Mouse (Mus musculus) cerebellum, adult (tissue): ENCODE measurements around the gene Gtpbp3.
A peak's percentile ranks its signal among the peaks of the same experiment; 100 is the strongest.

Experiments used
- ATAC-seq: cut with Nextera tagmentation; 2 replicates; pipeline ENCODE4 v1.9.2; 2017; ENCODE audit warnings: mild to moderate bottlenecking, moderate library complexity, mixed read lengths; ENCODE audit not compliant: insufficient number of reproducible peaks, low FRiP score, low TSS enrichment

The Gtpbp3 gene

DNA sequence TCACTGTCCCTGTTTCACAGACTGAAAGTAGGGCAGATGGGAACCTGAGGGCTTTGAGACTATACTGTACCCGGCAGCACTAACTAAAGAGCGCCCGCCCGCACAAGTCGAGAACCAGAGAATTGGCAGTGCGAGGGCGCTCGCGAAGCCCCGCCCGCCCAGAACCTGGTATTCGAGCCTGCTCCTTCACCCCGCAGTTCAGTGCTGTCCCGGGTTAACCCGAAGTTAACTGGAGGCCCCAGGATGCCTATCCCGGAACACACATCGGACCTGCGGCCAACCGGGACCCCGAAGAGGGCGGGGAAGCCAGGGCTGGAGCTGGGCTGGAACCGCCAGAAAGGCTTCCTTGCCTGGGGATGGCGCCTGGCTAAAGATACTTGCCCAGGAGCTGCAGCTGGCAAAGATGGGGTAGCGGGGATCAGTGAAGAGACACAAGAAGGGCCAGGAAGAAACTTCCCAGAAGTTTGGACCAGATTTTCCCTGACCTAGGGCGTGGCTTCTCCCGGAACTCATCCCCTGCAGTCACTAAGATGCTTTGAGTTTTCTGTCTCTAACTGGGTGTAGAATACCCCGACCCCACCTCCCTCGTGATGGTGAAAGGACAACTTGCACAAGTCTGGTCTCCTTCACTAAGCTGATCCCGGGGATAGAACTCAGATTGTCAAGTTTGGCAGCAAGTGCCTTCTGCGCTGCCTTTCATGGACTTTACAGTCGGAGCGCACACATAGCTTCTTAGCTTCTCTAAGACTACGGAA is at the start of gene Gtpbp3:
Gtpbp3 (plus strand) TSS at position 413 of the 755 bp plus-strand sequence.
- ATAC-seq, result peak; percentile 8; the same call in 1 of the 2 replicates

DNA sequence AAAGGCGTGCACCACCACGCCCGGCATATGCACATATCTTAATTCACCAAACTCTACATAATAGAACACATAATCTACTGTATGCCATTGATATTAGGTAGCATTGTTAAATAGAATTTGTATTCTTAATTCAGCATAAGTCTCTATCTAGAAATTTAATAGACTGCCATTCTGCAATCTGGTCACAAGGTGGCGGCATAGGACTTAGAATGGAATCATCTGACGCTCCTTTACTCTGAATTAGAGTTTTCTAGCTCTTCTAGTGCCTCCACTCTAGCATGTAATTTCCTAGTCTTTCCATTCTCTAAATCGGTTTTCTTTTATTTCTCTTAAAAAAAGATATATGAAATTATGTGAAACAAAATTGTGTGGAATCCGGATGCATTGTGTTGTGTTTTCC is 46.5 kb upstream of the Gtpbp3 start:
- ATAC-seq, result no peak

DNA sequence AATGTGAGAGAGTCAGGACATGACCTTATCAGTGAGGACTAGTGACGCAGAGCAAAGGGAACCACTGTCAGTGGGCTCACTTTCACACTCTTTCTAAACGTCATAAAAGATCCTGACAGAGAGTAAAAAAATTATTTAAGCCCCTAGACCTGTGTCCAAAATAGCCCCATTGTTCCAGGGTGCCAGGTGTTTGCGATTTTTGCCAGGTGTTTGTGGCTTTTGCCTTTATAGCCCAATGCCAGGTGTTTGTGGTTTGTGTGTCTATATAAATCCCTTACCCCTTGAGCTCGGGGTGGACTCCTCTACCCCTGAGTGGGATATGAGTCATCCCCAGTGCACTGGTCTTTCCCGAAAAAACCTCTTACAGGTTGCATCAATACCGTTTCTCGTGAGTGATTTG is 42.8 kb upstream of the Gtpbp3 start:
- no peak for ATAC-seq

DNA sequence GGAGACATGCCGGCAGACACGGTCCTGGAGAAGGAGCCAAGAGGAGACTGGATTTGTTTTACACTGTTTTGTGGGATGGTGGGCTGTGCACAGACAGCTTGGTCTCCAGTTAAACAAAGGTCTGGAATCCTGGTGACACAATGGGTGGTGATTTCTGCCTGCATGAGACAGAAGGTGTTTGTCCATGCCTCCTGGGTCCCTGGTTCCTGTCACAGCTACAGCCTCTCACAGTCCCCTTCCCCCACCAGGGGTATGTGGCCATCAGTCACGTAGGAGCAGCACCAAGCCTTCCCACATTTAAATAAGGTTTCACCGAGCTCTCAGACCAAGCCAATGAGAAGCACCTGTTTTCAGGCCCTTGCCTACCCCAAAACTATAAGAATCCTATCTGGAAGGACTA is 36.6 kb upstream of the Gtpbp3 start:
- ATAC-seq, result no peak

DNA sequence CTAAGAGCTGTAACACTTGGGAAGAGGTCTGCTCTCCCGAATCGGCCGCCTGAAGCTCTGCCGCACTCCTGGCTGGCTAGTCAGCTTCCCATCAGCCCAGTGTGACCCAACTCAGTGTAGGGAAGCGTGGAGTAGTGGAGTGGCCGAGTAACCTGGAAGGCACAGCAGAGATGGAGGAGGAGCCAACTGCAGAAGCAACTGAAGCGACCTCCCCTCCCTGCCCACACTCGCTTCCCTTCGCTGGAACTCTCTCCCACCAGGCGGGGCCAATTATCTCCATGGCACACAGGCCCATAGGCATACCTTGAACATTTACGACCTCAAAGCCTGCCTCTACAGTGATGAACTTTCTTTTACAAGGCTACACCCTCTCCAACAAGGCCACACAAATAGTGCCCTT is 36.1 kb upstream of the Gtpbp3 start:
- no peak for ATAC-seq

DNA sequence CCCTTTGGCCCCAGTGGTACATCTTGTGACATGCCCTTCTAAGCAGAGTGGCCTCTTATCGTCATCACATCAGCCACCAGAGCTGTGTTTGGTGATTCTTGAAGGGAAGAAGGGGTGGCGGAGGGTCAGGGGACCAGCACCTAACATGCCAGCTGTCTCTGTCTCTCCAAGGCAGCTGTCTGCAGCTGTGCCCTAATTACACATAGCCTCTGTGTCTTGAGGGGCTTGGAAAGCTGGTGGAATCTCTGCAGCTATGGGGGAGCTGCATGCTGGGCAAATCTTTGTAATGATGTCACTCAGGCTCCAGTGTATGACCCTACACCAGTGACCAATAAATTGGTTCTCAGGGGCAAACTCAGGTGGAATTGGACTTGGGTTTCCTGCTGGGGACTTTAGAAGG is 35.2 kb upstream of the Gtpbp3 start:
- ATAC-seq, result no peak

DNA sequence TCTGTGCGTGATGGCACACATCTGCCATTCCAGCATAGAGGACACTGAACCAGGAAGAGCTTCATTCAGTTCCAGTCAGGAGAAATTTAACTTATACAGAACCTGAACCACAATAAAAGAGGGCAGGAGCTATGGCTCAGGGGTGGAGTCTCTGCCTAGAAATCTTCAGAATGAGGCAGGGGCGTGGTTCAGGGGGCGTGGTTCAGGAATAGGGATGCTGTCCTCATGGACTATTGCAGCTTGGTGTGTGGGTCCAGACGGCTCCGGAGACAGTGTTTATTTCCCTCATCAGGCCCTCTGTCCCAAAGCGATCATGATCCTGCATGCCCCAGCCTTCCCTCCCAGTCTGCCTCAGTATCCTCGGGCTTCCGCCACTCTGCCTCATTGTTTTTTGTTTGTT is 33.2 kb upstream of the Gtpbp3 start:
- ATAC-seq, result no peak

DNA sequence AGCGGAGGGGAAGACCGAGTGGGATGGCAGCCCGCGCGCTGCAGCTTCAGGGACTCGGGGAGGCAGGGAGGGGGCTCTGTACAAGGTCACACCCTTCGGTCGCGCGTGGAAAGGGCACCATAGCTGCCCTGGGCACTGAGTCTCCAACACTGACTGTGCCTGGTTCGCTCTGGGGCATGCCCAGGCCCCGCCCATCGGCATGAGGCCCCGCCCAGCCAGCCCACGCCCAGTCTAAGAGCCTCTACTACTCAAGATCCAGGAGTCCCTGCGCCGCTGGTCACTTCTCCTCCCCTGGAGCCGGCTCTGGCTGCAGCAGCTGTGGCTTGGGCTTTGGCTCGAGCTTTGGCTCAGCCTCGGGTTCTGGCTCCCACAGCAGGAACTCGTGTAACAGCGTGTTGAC is 31.0 kb upstream of the Gtpbp3 start:
- ATAC-seq, result no peak

DNA sequence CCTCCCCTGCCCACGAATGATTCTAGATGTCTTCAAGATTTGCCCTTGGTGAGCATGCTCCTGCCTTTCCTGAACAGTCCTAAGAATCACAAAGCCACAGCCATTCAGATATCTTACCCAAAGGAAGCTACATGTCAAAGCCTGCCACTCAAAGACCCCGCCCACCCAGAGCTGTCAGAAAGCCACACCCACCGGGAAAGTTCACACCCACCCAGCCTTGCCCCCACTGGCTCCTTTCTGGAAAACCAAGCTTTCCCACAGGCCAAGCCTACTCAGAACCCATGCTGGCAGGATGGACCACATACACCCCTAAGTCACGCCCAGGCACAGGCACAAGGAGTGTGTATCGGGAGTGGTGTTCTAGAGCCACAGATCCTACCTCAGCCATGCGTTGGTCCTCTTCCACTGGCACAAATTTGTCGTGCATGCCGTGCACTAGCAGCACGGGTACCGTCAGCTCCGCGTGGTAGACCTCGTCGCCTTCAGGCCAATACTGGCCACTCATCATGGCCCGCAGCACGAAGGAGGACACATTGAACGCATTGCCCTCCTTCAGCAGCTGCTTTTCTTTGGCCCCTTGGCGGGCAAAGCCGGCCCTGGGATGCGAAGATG is 30.1 kb upstream of the Gtpbp3 start:
- ATAC-seq, result no peak

DNA sequence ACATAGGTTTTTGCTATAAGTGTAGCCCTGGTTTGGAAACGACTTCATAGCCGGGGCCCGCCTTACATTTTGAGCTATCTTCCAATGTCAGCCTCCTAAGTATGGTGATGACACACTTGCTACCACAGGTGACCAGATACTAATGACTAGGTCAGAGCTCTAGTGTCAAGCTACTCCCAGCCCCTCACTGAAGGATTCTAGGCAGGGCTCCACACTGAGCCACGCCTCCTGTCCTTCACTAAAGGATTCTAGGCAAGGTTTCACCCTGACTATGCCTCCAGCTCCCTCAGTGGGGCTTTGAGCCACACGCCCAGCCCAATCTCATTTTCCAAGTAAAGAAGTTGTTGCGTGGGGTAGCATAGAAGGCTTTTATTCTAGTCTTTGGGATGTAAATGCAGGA is 27.2 kb upstream of the Gtpbp3 start:
- no peak for ATAC-seq

DNA sequence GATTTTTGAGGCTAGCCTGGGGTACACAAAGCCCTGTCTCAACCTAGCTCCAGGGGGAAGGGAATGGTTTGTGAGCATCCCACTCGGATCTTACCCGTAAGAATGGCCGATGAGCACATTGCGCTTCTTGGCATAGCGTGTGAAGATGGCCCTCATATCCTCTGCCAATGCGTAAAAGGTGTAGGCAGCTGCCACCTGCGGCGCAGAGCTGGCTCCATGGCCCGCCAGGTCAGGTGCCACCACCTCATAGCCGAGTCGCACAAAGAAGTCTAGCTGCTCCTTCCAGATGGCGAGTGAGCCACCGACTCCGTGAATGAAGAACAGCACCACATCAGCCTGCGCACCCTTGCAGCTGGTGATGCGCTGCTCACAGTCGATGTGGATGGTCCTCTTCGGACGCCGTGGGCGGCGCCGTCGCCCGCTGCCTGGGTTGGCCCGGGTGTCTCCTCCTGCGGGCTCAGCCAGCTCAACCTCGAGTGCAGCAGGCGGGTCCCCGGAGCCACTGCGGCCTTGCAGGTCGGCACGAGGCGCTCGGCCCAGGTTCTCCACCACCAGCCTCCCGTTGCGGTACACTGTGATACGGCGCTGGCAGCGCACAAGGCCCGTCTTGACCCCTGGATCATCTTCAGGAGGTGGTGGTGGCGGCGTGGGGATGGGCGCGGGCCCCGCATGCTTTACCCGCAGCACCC is 26.6 kb upstream of the Gtpbp3 start:
- ATAC-seq, result no peak

DNA sequence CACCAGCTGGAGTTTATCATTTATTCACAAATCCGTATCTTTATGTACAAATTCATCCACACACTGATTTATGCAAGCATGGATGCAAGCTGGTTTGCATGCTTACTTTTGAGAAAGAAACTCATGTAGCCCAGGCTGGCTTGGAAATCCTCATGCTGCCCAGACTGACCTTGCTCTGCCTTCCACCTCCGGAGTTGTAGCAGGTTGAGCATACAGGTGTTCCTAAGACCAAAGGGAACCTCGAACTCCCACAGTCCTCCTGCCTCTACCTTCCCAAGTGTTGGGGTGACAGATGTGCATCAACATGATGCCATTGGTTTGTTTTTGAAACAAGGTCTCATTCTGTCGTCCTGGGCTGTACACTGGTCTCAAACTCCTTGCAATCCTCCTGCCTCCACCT is 25.7 kb upstream of the Gtpbp3 start:
- ATAC-seq, result no peak

DNA sequence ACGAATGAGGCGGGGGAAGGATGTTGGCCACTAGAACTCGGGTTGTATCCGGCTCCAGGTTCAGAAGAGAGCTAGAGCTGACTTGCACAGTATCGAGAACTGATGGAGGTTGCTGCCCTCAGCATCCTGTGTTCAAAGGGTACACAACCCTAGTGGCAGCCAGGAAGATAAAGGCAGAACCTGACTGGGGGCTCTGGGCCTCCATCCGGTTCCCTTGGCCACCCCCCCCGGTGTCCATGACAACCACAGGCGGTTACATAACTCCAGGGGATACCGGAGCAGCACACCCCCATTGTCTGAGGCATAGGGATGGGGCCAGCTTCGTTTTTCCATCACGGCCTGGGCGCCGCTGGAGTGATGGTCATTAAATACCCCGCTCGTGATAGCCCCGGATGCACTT is 25.1 kb upstream of the Gtpbp3 start:
- ATAC-seq, result peak; percentile 2; the same call in 1 of the 2 replicates

DNA sequence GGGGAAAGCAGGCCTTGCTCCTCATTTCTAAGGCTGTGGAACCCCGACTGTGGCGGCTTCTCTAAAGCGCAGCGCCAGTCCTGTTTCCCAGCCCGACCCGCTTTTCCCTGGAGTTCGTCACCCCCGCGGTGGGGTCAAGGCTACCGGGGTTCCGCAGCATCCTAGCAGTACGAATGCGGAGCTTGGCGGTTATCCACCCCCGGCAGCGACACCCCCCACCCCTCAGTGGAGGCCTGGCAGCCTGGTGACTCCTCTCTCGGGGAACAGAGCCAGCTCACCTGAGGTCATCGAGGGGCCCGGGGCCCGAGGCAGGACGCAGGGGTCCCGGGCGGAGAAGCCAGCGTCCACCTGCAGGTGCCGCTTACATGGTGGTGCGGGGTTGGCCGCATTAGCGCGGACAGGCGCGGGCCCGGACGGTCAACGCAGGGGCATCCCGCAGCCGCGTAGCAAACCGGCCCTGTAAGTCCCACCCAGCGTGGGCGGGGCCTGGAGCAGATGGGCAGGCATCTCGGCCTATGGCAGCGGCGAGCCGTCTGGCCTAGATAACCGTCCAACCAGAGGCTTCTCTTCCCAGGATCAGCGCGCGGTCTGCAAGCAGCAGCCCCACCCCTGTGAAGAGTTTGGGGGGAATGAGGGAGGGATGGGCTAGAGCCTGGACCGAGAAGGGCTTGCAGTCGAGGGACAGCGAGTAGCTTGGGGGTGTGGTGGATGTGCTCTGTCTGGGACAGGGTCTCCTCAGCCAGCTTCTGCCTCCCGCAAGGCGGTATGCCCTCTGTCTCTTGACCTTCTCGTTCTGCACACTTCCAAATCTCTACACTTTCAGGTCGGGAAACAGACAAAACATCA is 24.5 kb upstream of the Gtpbp3 start, which contains the start of gene Abhd8:
Abhd8 (minus strand) TSS at position 468 of the 846 bp plus-strand sequence.
- ATAC-seq, result peak; percentile 77

DNA sequence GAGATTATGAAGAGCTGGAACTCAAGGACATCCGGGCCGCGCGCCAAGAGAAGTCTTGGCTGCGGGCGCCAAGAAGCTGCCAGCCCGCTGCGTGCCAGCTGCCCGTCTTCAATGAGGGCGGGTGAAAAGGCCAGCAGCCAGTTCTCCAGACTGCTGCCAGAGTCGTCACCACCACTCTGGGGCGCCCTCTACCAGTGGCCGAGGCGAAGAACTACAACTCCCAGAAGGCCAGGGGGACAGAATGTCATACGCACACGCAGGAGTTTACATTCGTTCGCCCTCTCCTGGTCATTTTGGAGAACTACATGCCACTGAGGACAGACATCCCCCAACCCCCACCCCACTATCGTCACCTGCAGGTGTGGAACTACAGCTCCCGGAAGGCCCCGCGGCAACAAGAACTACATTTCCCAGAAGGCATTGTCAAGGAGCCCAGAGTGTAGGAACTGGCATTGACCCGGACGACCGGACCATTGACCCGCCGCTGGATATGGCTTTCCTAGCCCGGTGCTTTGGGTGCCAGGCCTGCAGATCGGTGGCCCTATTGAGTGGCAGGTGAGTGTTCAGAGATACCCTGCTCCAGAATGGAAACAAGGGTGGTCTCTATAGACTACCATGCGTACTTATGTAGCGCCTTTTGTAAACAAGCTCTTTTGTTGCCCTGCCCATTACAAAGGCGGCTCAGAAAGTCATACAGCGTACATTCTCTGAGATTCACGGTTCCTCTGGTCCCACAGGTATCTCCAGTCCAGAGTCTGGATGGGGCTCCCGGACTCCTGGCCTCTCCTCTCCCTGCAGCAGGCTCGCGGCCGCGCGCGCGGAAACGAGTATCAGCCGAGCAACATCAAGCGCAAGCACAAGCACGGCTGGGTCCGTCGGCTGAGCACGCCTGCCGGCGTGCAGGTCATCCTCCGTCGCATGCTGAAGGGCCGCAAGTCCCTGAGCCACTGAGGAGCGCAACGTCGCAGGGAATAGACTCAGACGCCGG is 23.1 kb upstream of the Gtpbp3 start, which contains the start of gene Mrpl34:
Mrpl34 (plus strand) TSS at position 447 of the 988 bp plus-strand sequence.
- peak; percentile 65 for ATAC-seq

DNA sequence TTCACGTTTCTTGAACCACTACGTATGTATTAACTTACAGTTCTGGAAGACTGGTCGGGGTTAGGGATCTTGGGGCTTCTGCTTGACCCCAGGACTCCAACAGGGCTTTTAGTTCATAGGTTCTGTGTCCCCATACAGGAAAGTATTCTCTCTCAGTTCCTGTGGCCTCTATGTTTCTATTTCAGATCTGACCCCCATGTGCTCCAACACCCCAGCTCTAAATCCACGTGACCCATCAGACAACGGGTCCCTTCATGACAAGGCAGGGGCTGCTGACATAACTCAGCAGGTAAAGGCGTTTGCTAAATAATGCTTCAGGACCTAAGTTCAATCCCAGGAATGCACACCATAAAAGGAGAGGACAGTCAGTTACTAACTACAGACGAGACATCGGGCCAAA is 22.2 kb upstream of the Gtpbp3 start:
- ATAC-seq, result no peak

DNA sequence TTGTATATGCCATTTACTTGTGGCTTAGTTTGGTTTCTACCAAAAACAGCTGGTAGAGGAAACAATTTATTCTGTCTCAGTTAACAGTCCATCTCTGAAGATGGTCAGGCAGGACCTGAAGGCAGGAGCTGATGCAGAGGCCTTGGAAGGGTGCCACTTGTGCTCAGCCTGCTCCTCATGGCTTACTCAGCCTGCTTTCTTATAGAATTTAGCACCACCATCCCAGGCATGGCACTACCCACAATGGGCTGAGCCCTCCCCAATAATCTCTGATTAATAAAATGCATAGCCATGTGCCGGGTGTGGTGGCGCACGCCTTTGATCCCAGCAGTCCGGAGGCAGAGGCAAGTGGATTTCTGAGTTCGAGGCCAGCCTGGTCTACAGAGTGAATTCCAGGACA is 21.7 kb upstream of the Gtpbp3 start:
- no peak for ATAC-seq

DNA sequence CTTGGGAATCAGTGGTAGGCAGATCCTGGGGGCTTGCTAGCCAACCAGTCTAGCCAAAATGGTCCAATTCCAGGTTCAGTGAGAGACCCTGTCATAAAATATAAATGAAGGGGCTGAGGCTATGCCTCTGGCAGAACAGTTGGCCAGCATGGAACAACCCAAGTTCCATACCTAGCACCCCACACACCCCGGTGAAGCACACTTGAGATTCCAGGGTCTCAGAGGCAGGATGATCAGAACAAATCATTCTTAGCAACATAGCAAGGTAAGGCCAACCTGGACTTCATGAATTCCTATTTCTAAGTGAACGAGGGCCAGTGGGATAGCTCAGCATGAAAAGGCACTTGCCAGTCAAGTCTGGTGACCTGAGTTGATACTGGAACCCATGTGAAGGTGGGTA is 20.7 kb upstream of the Gtpbp3 start:
- ATAC-seq, result no peak

DNA sequence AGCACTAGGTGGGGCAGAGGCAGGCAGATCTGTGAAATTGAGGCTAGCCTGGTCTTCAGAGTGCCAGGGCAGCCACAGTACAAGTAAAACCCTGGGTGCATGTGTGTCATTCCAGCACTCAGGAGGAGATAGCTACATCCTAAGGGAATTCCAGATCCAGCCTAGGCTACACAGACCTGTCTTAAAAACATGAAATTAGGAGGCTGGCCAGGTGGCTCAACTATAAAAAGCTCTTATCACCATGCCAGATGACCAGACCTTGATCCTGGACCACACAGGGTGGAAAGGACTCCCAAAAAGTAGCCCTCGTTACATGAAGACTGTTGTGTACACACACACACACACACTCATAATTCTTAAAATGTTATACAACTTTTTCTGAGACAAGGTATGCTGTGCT is 19.9 kb upstream of the Gtpbp3 start:
- ATAC-seq, result no peak
